Mouse (Mus musculus): ENCODE data around the gene Abca2. TPM values are rescaled to one million over a fixed set of nuclear protein-coding genes. Genes with fewer than 3 reads are reported as not detected.
A peak's percentile ranks its signal among the peaks of the same experiment; 100 is the strongest.

Abca2 gene
- polyA plus RNA-seq, 1 experiment from 2014 or later, result 4.0 TPM

DNA sequence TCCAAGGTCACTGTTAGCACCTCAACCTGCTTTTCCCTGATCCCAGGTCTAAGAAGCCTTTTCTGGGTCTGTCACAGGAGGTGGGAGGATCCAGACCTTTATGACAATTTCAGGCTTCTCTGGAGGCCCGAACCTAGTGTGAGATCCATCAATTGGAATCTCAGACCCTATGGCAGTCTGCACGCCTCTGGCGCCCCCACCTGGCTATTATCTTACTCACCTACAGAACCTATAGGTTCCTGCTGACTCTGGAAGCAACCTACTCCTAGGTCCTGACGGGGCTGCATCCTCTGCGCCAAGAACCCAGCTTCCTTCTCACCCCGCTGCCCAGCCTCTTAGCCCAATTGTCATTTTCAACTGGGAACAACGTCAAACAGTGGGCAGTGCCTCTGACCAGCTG lies 54.5 kb downstream of the Abca2 start:
- Histone ChIP-seq H3K9ac (no peak overlapping the region), H3K4me1 (no peaks in the 10 kb centered on the region), H3K27me3 (no peaks in the 10 kb centered on the region), H3K9me3 (replicated peaks) (no peaks in the 10 kb centered on the region), H3K4me2 (replicated peaks) (no peak overlapping the region), H3K27ac (replicated peaks) (no peak overlapping the region), H3K4me3 (replicated peaks) (no peak overlapping the region), H3K36me3 (no peaks in the 10 kb centered on the region)
- WGBS, result 20% methylated on average over 7 of the region's 7 CpGs
- ATAC-seq (ENCODE audit: insufficient number of reproducible peaks, low FRiP score, low TSS enrichment, low read depth), result no peak

DNA sequence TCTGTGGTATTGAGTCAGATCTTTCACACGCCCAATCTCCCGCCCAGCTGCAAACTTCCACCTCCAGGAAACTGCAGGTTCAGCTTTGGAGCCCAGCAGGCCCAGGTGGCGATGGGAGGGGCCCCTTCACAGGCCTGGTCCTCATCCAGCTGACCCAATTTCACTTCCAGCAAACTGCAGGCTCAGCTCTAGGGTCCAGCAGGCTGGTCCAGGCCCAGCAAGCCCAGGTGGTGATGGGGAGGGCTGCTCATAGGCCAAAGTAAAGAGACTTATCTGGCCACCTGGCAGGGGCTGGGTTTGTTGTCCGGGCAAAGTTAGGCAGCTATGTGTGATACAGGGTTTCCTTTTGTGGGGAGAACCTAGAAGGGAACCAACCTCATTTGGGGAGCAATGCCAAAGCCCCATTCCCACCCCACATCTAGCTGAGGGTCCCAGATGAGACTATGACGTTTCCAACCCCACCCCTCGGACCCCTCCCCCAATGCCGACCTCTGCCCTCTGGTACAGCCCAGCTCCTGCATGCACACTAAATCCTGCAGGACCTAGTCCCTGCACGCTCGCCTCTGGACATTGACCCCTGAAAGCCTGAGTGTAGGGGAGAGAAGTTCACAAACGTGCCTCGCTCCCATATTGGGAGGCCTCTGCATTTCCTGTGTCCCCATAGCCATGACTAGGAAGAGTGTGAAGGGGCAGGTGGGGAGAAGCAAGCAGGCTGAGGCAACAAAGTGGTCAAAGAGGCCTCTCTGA lies 56.6 kb downstream of the Abca2 start:
- Histone ChIP-seq H3K4me2 (replicated peaks) (no peak overlapping the region), H3K9me3 (replicated peaks) (no peaks in the 10 kb centered on the region), H3K4me3 (replicated peaks) (no peak overlapping the region), H3K27me3 (no peaks in the 10 kb centered on the region), H3K36me3 (no peaks in the 10 kb centered on the region), H3K27ac (replicated peaks) (no peak overlapping the region), H3K9ac (no peak overlapping the region), H3K4me1 (no peaks in the 10 kb centered on the region)
- 67% methylated on average over 11 of the region's 11 CpGs for WGBS
- ATAC-seq (ENCODE audit: insufficient number of reproducible peaks, low FRiP score, low TSS enrichment, low read depth), result no peak

DNA sequence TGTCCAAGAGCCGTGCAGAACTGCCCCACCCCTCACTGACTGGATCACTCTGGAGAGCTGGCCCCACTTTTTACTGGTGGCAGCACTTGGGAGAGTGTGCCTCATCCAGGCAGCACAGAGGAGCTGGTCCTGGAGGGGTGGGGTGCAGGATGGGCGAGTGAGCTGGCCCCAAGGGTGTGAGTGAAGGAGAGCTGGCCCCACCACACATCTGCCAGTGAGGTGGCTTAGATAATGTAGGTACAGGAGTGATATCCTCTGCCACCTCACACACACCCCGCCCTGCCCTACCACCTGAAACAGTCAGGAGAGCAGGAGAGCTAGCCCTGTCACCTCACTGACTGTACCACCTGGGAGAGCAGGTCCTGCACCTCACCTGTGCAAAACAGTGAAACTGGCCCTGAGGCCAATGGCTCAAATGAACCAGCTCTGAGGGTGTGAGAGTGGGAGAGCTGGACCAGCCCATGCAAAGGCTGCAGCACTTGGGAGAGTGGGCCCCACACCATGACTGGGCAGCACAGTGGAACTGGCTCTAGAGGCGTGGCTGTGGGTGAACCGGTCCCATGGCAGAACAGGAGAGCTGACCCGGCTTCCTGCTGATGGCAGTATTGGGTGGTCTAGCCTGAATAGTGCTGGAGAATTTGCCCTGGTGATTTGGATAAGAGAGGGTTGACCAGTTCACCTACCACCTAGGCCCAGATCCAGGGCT lies 59.6 kb downstream of the Abca2 start:
- H3K27me3 ChIP-seq, result no peaks in the 10 kb centered on the region
- 70% methylated on average over 6 of the region's 6 CpGs for whole genome bisulfite sequencing
- no peak overlapping the region for H3K27ac ChIP-seq (replicated peaks)
- H3K9me3 ChIP-seq (replicated peaks), result no peaks in the 10 kb centered on the region
- no peaks in the 10 kb centered on the region for H3K4me1 ChIP-seq
- H3K36me3 ChIP-seq, result no peaks in the 10 kb centered on the region
- no peak overlapping the region for H3K4me3 ChIP-seq (replicated peaks)
- H3K4me2 ChIP-seq (replicated peaks), result no peak overlapping the region
- ATAC-seq (ENCODE audit: insufficient number of reproducible peaks, low FRiP score, low TSS enrichment, low read depth), result peak; percentile 8; the same call in 1 of the 2 replicates
- H3K9ac ChIP-seq, result no peak overlapping the region

DNA sequence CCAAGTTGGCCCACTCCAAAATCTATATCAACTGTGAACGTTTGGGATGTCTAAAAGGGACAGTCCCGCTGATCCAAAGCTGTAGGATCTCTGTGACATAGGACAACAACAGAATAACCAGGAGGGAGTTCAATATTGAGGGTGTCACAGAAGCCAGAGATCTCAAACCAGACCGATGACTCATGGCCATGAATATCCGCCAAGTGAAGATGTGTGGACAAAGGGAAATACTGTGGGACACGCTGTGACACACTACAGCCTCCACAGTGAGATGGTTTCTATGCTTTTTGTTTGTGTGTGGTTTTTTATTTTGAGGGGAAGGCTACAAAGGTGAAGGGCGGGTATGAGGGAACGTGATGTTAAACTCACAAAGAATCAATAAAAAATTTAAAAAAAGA lies 60.2 kb downstream of the Abca2 start:
- H3K27ac ChIP-seq (replicated peaks), result no peak overlapping the region
- ATAC-seq (ENCODE audit: insufficient number of reproducible peaks, low FRiP score, low TSS enrichment, low read depth), result no peak
- H3K36me3 ChIP-seq, result no peaks in the 10 kb centered on the region
- H3K4me2 ChIP-seq (replicated peaks), result no peak overlapping the region
- H3K27me3 ChIP-seq, result no peaks in the 10 kb centered on the region
- H3K4me3 ChIP-seq (replicated peaks), result no peak overlapping the region
- 75% methylated on average over 7 of the region's 7 CpGs for WGBS
- H3K9ac ChIP-seq, result no peak overlapping the region
- no peaks in the 10 kb centered on the region for H3K4me1 ChIP-seq
- no peaks in the 10 kb centered on the region for H3K9me3 ChIP-seq (replicated peaks)

GRCm38 (mm10) chr2:25492988-25493387 lies 64.5 kb downstream of the Abca2 start:
- Histone ChIP-seq H3K4me3 (replicated peaks) (no peak overlapping the region), H3K9me3 (replicated peaks) (no peaks in the 10 kb centered on the region), H3K4me1 (no peaks in the 10 kb centered on the region), H3K27ac (replicated peaks) (no peak overlapping the region), H3K9ac (no peak overlapping the region), H3K4me2 (replicated peaks) (no peak overlapping the region), H3K36me3 (no peaks in the 10 kb centered on the region), H3K27me3 (no peaks in the 10 kb centered on the region)
- no peak for ATAC-seq (ENCODE audit: insufficient number of reproducible peaks, low FRiP score, low TSS enrichment, low read depth)
- WGBS, result 79% methylated on average over 5 of the region's 5 CpGs

GRCm38 (mm10) chr2:25493476-25493961 lies 65.0 kb downstream of the Abca2 start, which contains the start of gene Lcn12:
TSS of gene Lcn12 (minus strand) at chr2:25493911.
- ATAC-seq (ENCODE audit: insufficient number of reproducible peaks, low FRiP score, low TSS enrichment, low read depth), result no peak
- WGBS, result 84% methylated on average over 5 of the region's 5 CpGs
- Histone ChIP-seq H3K27me3 (no peaks in the 10 kb centered on the region), H3K27ac (replicated peaks) (no peak within 1 kb of the TSS), H3K4me1 (no peaks in the 10 kb centered on the region), H3K9ac (no peak within 1 kb of the TSS), H3K9me3 (replicated peaks) (no peaks in the 10 kb centered on the region), H3K4me3 (replicated peaks) (no peak within 1 kb of the TSS), H3K4me2 (replicated peaks) (no peak within 1 kb of the TSS), H3K36me3 (no peaks in the 10 kb centered on the region)

DNA sequence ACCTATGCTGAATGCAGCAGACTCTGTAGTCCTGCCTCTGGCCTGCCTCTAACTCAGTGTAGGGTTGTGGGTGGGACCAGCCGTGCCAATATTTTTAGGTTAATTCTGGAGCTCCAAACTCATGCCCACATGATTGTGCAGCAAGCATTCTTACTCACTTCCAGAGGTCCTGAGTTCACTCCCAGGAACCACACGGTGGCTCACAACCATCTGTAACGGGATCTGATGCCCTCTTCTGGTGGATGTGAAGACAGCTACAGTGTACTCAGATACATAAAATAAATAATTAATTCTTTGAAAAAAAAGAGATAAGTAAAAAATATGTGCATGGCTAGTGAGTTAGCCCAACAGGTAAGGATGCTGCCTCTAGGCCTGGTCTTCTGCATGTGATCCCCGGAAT lies 68.0 kb downstream of the Abca2 start:
- Histone ChIP-seq H3K9me3 (replicated peaks) (no peaks in the 10 kb centered on the region), H3K9ac (no peak overlapping the region), H3K4me1 (peaks cover 10% of the 10 kb centered on the region), H3K27me3 (no peaks in the 10 kb centered on the region), H3K27ac (replicated peaks) (no peak overlapping the region), H3K36me3 (no peaks in the 10 kb centered on the region), H3K4me3 (replicated peaks) (no peak overlapping the region), H3K4me2 (replicated peaks) (no peak overlapping the region)
- 40% methylated on average over 4 of the region's 4 CpGs for WGBS
- ATAC-seq (ENCODE audit: insufficient number of reproducible peaks, low FRiP score, low TSS enrichment, low read depth), result no peak

Small RNA genes within 50 kb of the gene (microRNA-seq; reads per million reads assigned to microRNA genes)
- not detected for gene Mir3087 (ENCODE audit: borderline number of aligned reads)

Other genes starting within 250 kb of the Abca2 start
- gene Nrarp, start 247.9 kb upstream of the Abca2 start, polyA plus RNA-seq (2015; fragmentation: Nextera tagmentation; extraction: Ambion mirVana), result 26.8 and 26.9 TPM in 2 replicates
- gene Tor4a, start 231.8 kb upstream of the Abca2 start, polyA plus RNA-seq (2015; fragmentation: Nextera tagmentation; extraction: Ambion mirVana), result 9.3 and 10.5 TPM in 2 replicates
- 114 and 115 TPM in 2 replicates for gene Nelfb, start 217.2 kb upstream of the Abca2 start, polyA plus RNA-seq (2015; fragmentation: Nextera tagmentation; extraction: Ambion mirVana)
- gene Stpg3, start 214.1 kb upstream of the Abca2 start, polyA plus RNA-seq (2015; fragmentation: Nextera tagmentation; extraction: Ambion mirVana), result not detected in 2 replicates
- gene Fam166a, start 210.0 kb upstream of the Abca2 start, polyA plus RNA-seq (2015; fragmentation: Nextera tagmentation; extraction: Ambion mirVana), result 0.77 TPM in 1 of 2 replicates, not detected in the other
- 590 and 660 TPM in 2 replicates for gene Tubb4b, start 204.0 kb upstream of the Abca2 start, polyA plus RNA-seq (2015; fragmentation: Nextera tagmentation; extraction: Ambion mirVana)
- not detected in 2 replicates for gene Slc34a3, start 194.3 kb upstream of the Abca2 start, polyA plus RNA-seq (2015; fragmentation: Nextera tagmentation; extraction: Ambion mirVana)
- 0.20 and 0.24 TPM in 2 replicates for gene Rnf224, start 191.9 kb upstream of the Abca2 start, polyA plus RNA-seq (2015; fragmentation: Nextera tagmentation; extraction: Ambion mirVana)
- gene Rnf208, start 186.4 kb upstream of the Abca2 start, polyA plus RNA-seq (2015; fragmentation: Nextera tagmentation; extraction: Ambion mirVana), result 18.4 and 22.9 TPM in 2 replicates
- 53.3 and 54.0 TPM in 2 replicates for gene Cysrt1, start 186.3 kb upstream of the Abca2 start, polyA plus RNA-seq (2015; fragmentation: Nextera tagmentation; extraction: Ambion mirVana)
- 8.2 and 9.4 TPM in 2 replicates for gene AL732309.1, start 181.8 kb upstream of the Abca2 start, polyA plus RNA-seq (2015; fragmentation: Nextera tagmentation; extraction: Ambion mirVana)
- 23.8 and 25.6 TPM in 2 replicates for gene Tmem203, start 173.3 kb upstream of the Abca2 start, polyA plus RNA-seq (2015; fragmentation: Nextera tagmentation; extraction: Ambion mirVana)
- gene Tprn, start 166.1 kb upstream of the Abca2 start, polyA plus RNA-seq (2015; fragmentation: Nextera tagmentation; extraction: Ambion mirVana), result 10.2 TPM in 2 replicates
- 258 and 263 TPM in 2 replicates for gene Ssna1, start 156.3 kb upstream of the Abca2 start, polyA plus RNA-seq (2015; fragmentation: Nextera tagmentation; extraction: Ambion mirVana)
- gene Anapc2, start 156.2 kb upstream of the Abca2 start, polyA plus RNA-seq (2015; fragmentation: Nextera tagmentation; extraction: Ambion mirVana), result 134 and 136 TPM in 2 replicates
- not detected in 2 replicates for gene Tmem210, start 140.6 kb upstream of the Abca2 start, polyA plus RNA-seq (2015; fragmentation: Nextera tagmentation; extraction: Ambion mirVana)
- gene Lrrc26, start 138.8 kb upstream of the Abca2 start, polyA plus RNA-seq (2015; fragmentation: Nextera tagmentation; extraction: Ambion mirVana), result 4.9 and 5.2 TPM in 2 replicates
- 0.33 and 0.71 TPM in 2 replicates for gene Grin1, start 109.5 kb upstream of the Abca2 start, polyA plus RNA-seq (2015; fragmentation: Nextera tagmentation; extraction: Ambion mirVana)
- gene Man1b1, start 96.4 kb upstream of the Abca2 start, polyA plus RNA-seq (2015; fragmentation: Nextera tagmentation; extraction: Ambion mirVana), result 54.4 and 55.5 TPM in 2 replicates
- 24.6 and 25.5 TPM in 2 replicates for gene Dpp7, start 72.3 kb upstream of the Abca2 start, polyA plus RNA-seq (2015; fragmentation: Nextera tagmentation; extraction: Ambion mirVana)
- gene Uap1l1, start 63.0 kb upstream of the Abca2 start, polyA plus RNA-seq (2015; fragmentation: Nextera tagmentation; extraction: Ambion mirVana), result 18.4 and 21.7 TPM in 2 replicates
- gene Sapcd2, start 56.4 kb upstream of the Abca2 start, polyA plus RNA-seq (2015; fragmentation: Nextera tagmentation; extraction: Ambion mirVana), result 29.2 and 32.8 TPM in 2 replicates
- gene Entpd2, start 32.8 kb upstream of the Abca2 start, polyA plus RNA-seq (2015; fragmentation: Nextera tagmentation; extraction: Ambion mirVana), result 7.4 and 9.0 TPM in 2 replicates
- 64.9 and 67.8 TPM in 2 replicates for gene Npdc1, start 29.4 kb upstream of the Abca2 start, polyA plus RNA-seq (2015; fragmentation: Nextera tagmentation; extraction: Ambion mirVana)
- gene Fut7, start 5.4 kb upstream of the Abca2 start, polyA plus RNA-seq (2015; fragmentation: Nextera tagmentation; extraction: Ambion mirVana), result 0.08 and 0.20 TPM in 2 replicates
- 72.8 and 75.5 TPM in 2 replicates for gene Clic3, start 28.1 kb downstream of the Abca2 start, polyA plus RNA-seq (2015; fragmentation: Nextera tagmentation; extraction: Ambion mirVana)
- gene Paxx, start 32.4 kb downstream of the Abca2 start, polyA plus RNA-seq (2015; fragmentation: Nextera tagmentation; extraction: Ambion mirVana), result 48.7 and 49.1 TPM in 2 replicates
- gene Ptgds, start 41.3 kb downstream of the Abca2 start, polyA plus RNA-seq (2015; fragmentation: Nextera tagmentation; extraction: Ambion mirVana), result 18.7 and 20.8 TPM in 2 replicates
- not detected in 2 replicates for gene Lcn12, start 65.2 kb downstream of the Abca2 start, polyA plus RNA-seq (2015; fragmentation: Nextera tagmentation; extraction: Ambion mirVana)
- 81.2 and 96.3 TPM in 2 replicates for gene Fbxw5, start 72.0 kb downstream of the Abca2 start, polyA plus RNA-seq (2015; fragmentation: Nextera tagmentation; extraction: Ambion mirVana)
- gene C8g, start 73.0 kb downstream of the Abca2 start, polyA plus RNA-seq (2015; fragmentation: Nextera tagmentation; extraction: Ambion mirVana), result 5.6 and 7.2 TPM in 2 replicates
- gene Traf2, start 118.2 kb downstream of the Abca2 start, polyA plus RNA-seq (2015; fragmentation: Nextera tagmentation; extraction: Ambion mirVana), result 34.8 and 36.2 TPM in 2 replicates
- gene Edf1, start 129.1 kb downstream of the Abca2 start, polyA plus RNA-seq (2015; fragmentation: Nextera tagmentation; extraction: Ambion mirVana), result 355 and 373 TPM in 2 replicates
- 3.3 and 4.9 TPM in 2 replicates for gene Mamdc4, start 146.1 kb downstream of the Abca2 start, polyA plus RNA-seq (2015; fragmentation: Nextera tagmentation; extraction: Ambion mirVana)
- 147 and 157 TPM in 2 replicates for gene Phpt1, start 146.5 kb downstream of the Abca2 start, polyA plus RNA-seq (2015; fragmentation: Nextera tagmentation; extraction: Ambion mirVana)
- gene Ajm1, start 153.1 kb downstream of the Abca2 start, polyA plus RNA-seq (2015; fragmentation: Nextera tagmentation; extraction: Ambion mirVana), result 0.60 and 0.63 TPM in 2 replicates
- 82.1 and 83.3 TPM in 2 replicates for gene Rabl6, start 179.8 kb downstream of the Abca2 start, polyA plus RNA-seq (2015; fragmentation: Nextera tagmentation; extraction: Ambion mirVana)
- 0.29 and 0.42 TPM in 2 replicates for gene Ccdc183, start 189.0 kb downstream of the Abca2 start, polyA plus RNA-seq (2015; fragmentation: Nextera tagmentation; extraction: Ambion mirVana)
- gene Tmem141, start 193.3 kb downstream of the Abca2 start, polyA plus RNA-seq (2015; fragmentation: Nextera tagmentation; extraction: Ambion mirVana), result 28.6 and 30.5 TPM in 2 replicates
- 2.8 and 3.5 TPM in 2 replicates for gene Fcna, start 199.3 kb downstream of the Abca2 start, polyA plus RNA-seq (2015; fragmentation: Nextera tagmentation; extraction: Ambion mirVana)
- not detected in 2 replicates for gene Lcn8, start 224.4 kb downstream of the Abca2 start, polyA plus RNA-seq (2015; fragmentation: Nextera tagmentation; extraction: Ambion mirVana)
- not detected in 2 replicates for gene Lcn5, start 229.2 kb downstream of the Abca2 start, polyA plus RNA-seq (2015; fragmentation: Nextera tagmentation; extraction: Ambion mirVana)
- not detected in 2 replicates for gene Lcn6, start 248.1 kb downstream of the Abca2 start, polyA plus RNA-seq (2015; fragmentation: Nextera tagmentation; extraction: Ambion mirVana)